Mouse (Mus musculus) testis, adult 2 months (tissue): Measurements from ENCODE around the gene Armc5.

Source experiments
- CTCF ChIP-seq: fragments of 200-500 bp; IDR thresholded peaks from 2 replicates; pipeline ENCODE4 v1.5.1; 2012; ENCODE audit warnings: low read depth, mild to moderate bottlenecking, inconsistent platforms, low read length, moderate library complexity; ENCODE audit not compliant: control insufficient read depth, insufficient read depth, insufficient replicate concordance
- POLR2A ChIP-seq: fragments of 200-500 bp; IDR thresholded peaks from 2 replicates; pipeline ENCODE4 v1.6.1; 2012; ENCODE audit warnings: low read depth, mild to moderate bottlenecking, inconsistent platforms, low read length, moderate library complexity; ENCODE audit not compliant: control insufficient read depth

- TF ChIP-seq POLR2A (no peak; the same call in 1 of the 2 replicates), CTCF (no peak)
Observed at GRCm38 (mm10) chr7:128246496-128247391, 9.6 kb downstream of the Armc5 start, which contains the start of gene Tgfb1i1.
